Mouse (Mus musculus) heart, embryonic 16.5 days (tissue): ENCODE data around the gene Gmds. TPM values are rescaled to one million over a fixed set of nuclear protein-coding genes. Genes with fewer than 3 reads are reported as not detected.

Experiments
- ATAC-seq: fragments of 200-750 bp; cut with Nextera tagmentation; replicated peaks from 2 replicates; pipeline ENCODE4 v1.8.0; 2017; ENCODE audit warnings: moderate number of reproducible peaks; ENCODE audit not compliant: insufficient read depth, low FRiP score; ENCODE audit errors: extremely low read depth
- H3K27ac ChIP-seq: fragments of 300-500 bp; sonication (generic); 2 replicates; pipeline ENCODE4 v1.5.1; 2014; ENCODE audit warnings: mild to moderate bottlenecking, low read length, control low read depth, moderate library complexity
- H3K27me3 ChIP-seq: fragments of 300-500 bp; sonication (generic); 2 replicates; pipeline ENCODE4 v1.6.1; 2014; ENCODE audit warnings: low read length, mixed read lengths; ENCODE audit not compliant: control insufficient read depth, insufficient read depth
- H3K36me3 ChIP-seq: fragments of 300-500 bp; sonication (generic); 2 replicates; pipeline ENCODE4 v1.6.1; 2014; ENCODE audit not compliant: control insufficient read depth, insufficient read depth
- H3K4me1 ChIP-seq: fragments of 300-500 bp; sonication (generic); 2 replicates; pipeline ENCODE4 v1.6.1; 2014; ENCODE audit warnings: low read length, mixed read lengths; ENCODE audit not compliant: control insufficient read depth, insufficient read depth
- H3K4me2 ChIP-seq: fragments of 300-500 bp; sonication (generic); 2 replicates; pipeline ENCODE4 v1.6.1; 2014; ENCODE audit warnings: low read depth, mild to moderate bottlenecking, control low read depth, low read length
- H3K4me3 ChIP-seq: fragments of 300-500 bp; sonication (generic); 2 replicates; pipeline ENCODE4 v1.5.1; 2014; ENCODE audit warnings: mild to moderate bottlenecking, control low read depth, low read length
- H3K9ac ChIP-seq: fragments of 300-500 bp; sonication (generic); 2 replicates; pipeline ENCODE4 v1.6.1; 2014; ENCODE audit warnings: low read length, control low read depth
- H3K9me3 ChIP-seq: fragments of 300-500 bp; sonication (generic); replicated peaks from 2 replicates; pipeline ENCODE4 v1.6.1; 2016; ENCODE audit warnings: low read length; ENCODE audit not compliant: control insufficient read depth
- WGBS: fragments of 180-500 bp; shearing (Covaris S2); extraction: QIAGEN DNeasy Blood & Tissue Kit; methylation state at CpG from one replicate; pipeline ENCODE4 v1.1.7; 2014; 5-methylcytosine and 5-hydroxymethylcytosine counted together
- polyA plus RNA-seq: library from polyadenylated mRNA; unstranded; fragments of >200 nt; fragmentation: Nextera tagmentation; extraction: Ambion mirVana; gene quantifications from 2 replicates; pipeline ENCODE4 v1.2.1, GENCODE M21; 2015

Gmds gene
- polyA plus RNA-seq, 1 experiment from 2014 or later, result 21.8 TPM

- Histone ChIP-seq H3K4me3 (peak overlapping the region; percentile 40), H3K4me1 (peaks cover 13% of the 10 kb centered on the region), H3K4me2 (peak overlapping the region; percentile 42), H3K9ac (no peak overlapping the region; the same call in 1 of the 2 replicates), H3K27ac (no peak overlapping the region), H3K9me3 (peaks cover 3% of the 10 kb centered on the region; the same call in 1 of the 2 replicates), H3K36me3 (no peaks in the 10 kb centered on the region), H3K27me3 (peaks cover 49% of the 10 kb centered on the region)
- ATAC-seq, result no peak
- 20% methylated on average over 6 of the region's 6 CpGs for WGBS
Observed at GRCm38 (mm10) chr13:31809701-31810100, 528.8 kb downstream of the Gmds start.

- WGBS, result 9% methylated on average over 16 of the region's 16 CpGs
- Histone ChIP-seq H3K4me3 (peak overlapping the region; percentile 79), H3K27ac (peak overlapping the region; percentile 94), H3K9ac (peak overlapping the region; percentile 84), H3K4me1 (peaks cover 13% of the 10 kb centered on the region), H3K36me3 (no peaks in the 10 kb centered on the region), H3K4me2 (peak overlapping the region; percentile 95), H3K9me3 (peaks cover 3% of the 10 kb centered on the region; the same call in 1 of the 2 replicates), H3K27me3 (peaks cover 51% of the 10 kb centered on the region)
- no peak for ATAC-seq
Observed at GRCm38 (mm10) chr13:31808804-31809420, 529.6 kb downstream of the Gmds start.

- no peak for ATAC-seq
- Histone ChIP-seq H3K4me3 (peak overlapping the region; percentile 79), H3K27ac (peak overlapping the region; percentile 94), H3K9ac (peak overlapping the region; percentile 84), H3K27me3 (peaks cover 50% of the 10 kb centered on the region), H3K4me1 (peaks cover 13% of the 10 kb centered on the region), H3K9me3 (peaks cover 3% of the 10 kb centered on the region; the same call in 1 of the 2 replicates), H3K36me3 (no peaks in the 10 kb centered on the region), H3K4me2 (peak overlapping the region; percentile 95)
- under 1% methylated on average over 64 of the region's 73 CpGs for WGBS
Observed at GRCm38 (mm10) chr13:31808116-31808803, 530.3 kb downstream of the Gmds start.

- Histone ChIP-seq H3K4me3 (peak overlapping the region; percentile 79), H3K27me3 (peaks cover 45% of the 10 kb centered on the region), H3K9me3 (peaks cover 3% of the 10 kb centered on the region; the same call in 1 of the 2 replicates), H3K36me3 (no peaks in the 10 kb centered on the region), H3K4me2 (peak overlapping the region; percentile 95), H3K27ac (peak overlapping the region; percentile 94), H3K9ac (peak overlapping the region; percentile 84), H3K4me1 (peaks cover 15% of the 10 kb centered on the region)
- no peak for ATAC-seq
- WGBS, result 0% methylated on average over 35 of the region's 47 CpGs
Observed at GRCm38 (mm10) chr13:31807736-31808115, 530.8 kb downstream of the Gmds start.

- Histone ChIP-seq H3K4me2 (peak overlapping the region; percentile 95), H3K4me1 (peaks cover 15% of the 10 kb centered on the region), H3K9ac (peak overlapping the region; percentile 84), H3K27me3 (peaks cover 45% of the 10 kb centered on the region), H3K27ac (peak overlapping the region; percentile 94), H3K9me3 (peaks cover 3% of the 10 kb centered on the region; the same call in 1 of the 2 replicates), H3K4me3 (peak overlapping the region; percentile 79), H3K36me3 (no peaks in the 10 kb centered on the region)
- peak; percentile 15; the same call in 1 of the 2 replicates for ATAC-seq
- WGBS, result under 1% methylated on average over 79 of the region's 101 CpGs
Observed at GRCm38 (mm10) chr13:31806890-31807735, 531.4 kb downstream of the Gmds start.

- Histone ChIP-seq H3K4me2 (peak within 1 kb of the TSS; percentile 95), H3K27ac (peak within 1 kb of the TSS; percentile 94), H3K9ac (peak within 1 kb of the TSS; percentile 84), H3K27me3 (peaks cover 44% of the 10 kb centered on the region), H3K4me3 (peak within 1 kb of the TSS; percentile 79), H3K9me3 (no peaks in the 10 kb centered on the region), H3K4me1 (peaks cover 19% of the 10 kb centered on the region), H3K36me3 (no peaks in the 10 kb centered on the region)
- 0% methylated on average over 36 of the region's 40 CpGs for WGBS
- ATAC-seq, result peak; percentile 88
Observed at GRCm38 (mm10) chr13:31806428-31806832, 532.1 kb downstream of the Gmds start, which contains the start of gene Foxc1. TSS of gene Foxc1 (plus strand) at chr13:31806633.

GRCm38 (mm10) chr13:31805831-31806427, 532.6 kb downstream of the Gmds start:
- H3K4me2 ChIP-seq, result peak overlapping the region; percentile 95
- peaks cover 21% of the 10 kb centered on the region for H3K4me1 ChIP-seq
- peak overlapping the region; percentile 73 for H3K27ac ChIP-seq

GRCm38 (mm10) chr13:31804571-31804970, 534.0 kb downstream of the Gmds start:
- no peak overlapping the region for H3K27ac ChIP-seq
- 22% methylated on average over 7 of the region's 7 CpGs for WGBS
- H3K36me3 ChIP-seq, result no peaks in the 10 kb centered on the region
- peaks cover 52% of the 10 kb centered on the region for H3K27me3 ChIP-seq
- ATAC-seq, result no peak
- no peaks in the 10 kb centered on the region for H3K9me3 ChIP-seq
- no peak overlapping the region for H3K4me3 ChIP-seq
- peaks cover 22% of the 10 kb centered on the region for H3K4me1 ChIP-seq
- H3K4me2 ChIP-seq, result no peak overlapping the region
- H3K9ac ChIP-seq, result no peak overlapping the region

More at GRCm38 (mm10) chr13:31805831-31806427, 532.6 kb downstream of the Gmds start:
- no peaks in the 10 kb centered on the region for H3K36me3 ChIP-seq
- ATAC-seq, result peak; percentile 30
- no peaks in the 10 kb centered on the region for H3K9me3 ChIP-seq
- H3K27me3 ChIP-seq, result peaks cover 46% of the 10 kb centered on the region
- H3K4me3 ChIP-seq, result peak overlapping the region; percentile 79
- WGBS, result 3% methylated on average over 32 of the region's 34 CpGs
- peak overlapping the region; percentile 70 for H3K9ac ChIP-seq
